Mouse (Mus musculus): Measurements from ENCODE around the gene Rubcn.

DNA sequence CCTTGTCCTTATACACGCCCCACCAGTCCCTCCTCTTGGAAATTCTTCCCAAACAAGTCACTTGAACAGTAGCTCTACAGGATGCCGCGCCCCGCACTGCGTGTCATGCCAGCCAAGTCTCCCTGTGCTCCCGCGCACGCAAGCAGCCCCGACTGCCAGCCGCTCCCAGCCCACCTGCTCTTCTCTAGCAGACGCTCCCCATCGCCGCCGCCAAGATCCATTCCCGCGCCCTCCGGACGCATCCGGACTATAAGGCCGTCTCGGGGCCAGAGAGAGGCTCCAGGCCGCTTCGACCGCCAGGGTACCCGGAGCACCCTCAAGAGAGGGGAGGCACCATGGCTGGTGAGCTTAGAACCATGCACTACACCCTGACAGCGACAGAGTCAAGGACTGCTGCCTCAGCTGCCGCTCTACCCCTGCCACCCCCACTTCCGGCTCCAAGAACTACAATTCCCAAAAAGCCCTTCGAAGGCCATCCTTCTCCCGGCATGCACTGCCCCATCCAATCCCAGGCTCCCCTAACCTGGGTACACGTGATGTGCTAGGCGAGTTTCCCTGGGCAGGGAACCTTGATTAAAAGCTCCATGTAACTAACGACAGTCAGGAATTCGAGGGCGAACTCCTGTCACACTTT, 9.5 kb downstream of the Rubcn start:
- TF ChIP-seq CTCF (IDR thresholded peaks at IDR 0.05) (peak; percentile 24), EP300 (IDR thresholded peaks at IDR 0.05) (no peak; the same call in 1 of the 2 replicates)

Measured in lung, postnatal 0 days (tissue).